Mouse (Mus musculus) MEL (cell line): ENCODE measurements around the gene Rhobtb1. TPM values are rescaled to one million over a fixed set of nuclear protein-coding genes. Genes with fewer than 3 reads are reported as not detected.

ENCODE experiments used
- DNase-seq: peaks from one replicate; pipeline ENCODE4 v3.0.0; 2011; ENCODE audit warnings: low read depth, low spot score
- H3K27ac ChIP-seq: 2 replicates; pipeline ENCODE4 v1.5.1; 2012; ENCODE audit warnings: low read depth, mild to moderate bottlenecking, control low read depth, low read length, moderate library complexity; ENCODE audit not compliant: control insufficient read depth
- H3K27me3 ChIP-seq, 2 experiments: fragments of 150-350 bp in 1 of 2; sonication (generic) in 1 of 2; 2 replicates each; pipeline ENCODE4 v1.6.1; 2012; ENCODE audit warnings: low read length in 2 of 2, mild to moderate bottlenecking in 2 of 2, improper control_type of control experiment in 1 of 2, moderate library complexity in 1 of 2; ENCODE audit not compliant: insufficient read depth in 2 of 2, control insufficient read depth in 1 of 2
- H3K36me3 ChIP-seq, 2 experiments: 2 replicates each; pipeline ENCODE4 v1.6.1; 2012 to 2014; ENCODE audit warnings: low read length in 2 of 2, improper control_type of control experiment in 1 of 2, inconsistent platforms in 1 of 2, mild to moderate bottlenecking in 1 of 2; ENCODE audit not compliant: insufficient read depth in 2 of 2, control insufficient read depth in 1 of 2
- H3K4me1 ChIP-seq, 2 experiments: fragments of 150-350 bp in 1 of 2; sonication (generic) in 1 of 2; 2 replicates each; pipeline ENCODE4 v1.6.1; 2012; ENCODE audit warnings: low read length in 2 of 2, improper control_type of control experiment in 1 of 2, mild to moderate bottlenecking in 1 of 2; ENCODE audit not compliant: insufficient read depth in 2 of 2, control insufficient read depth in 1 of 2
- H3K4me3 ChIP-seq, 2 experiments: fragments of 150-350 bp in 1 of 2; sonication (generic) in 1 of 2; 2 replicates each; pipeline ENCODE4 v1.5.1; 2012; ENCODE audit warnings: low read depth in 2 of 2, low read length in 2 of 2, mild to moderate bottlenecking in 2 of 2, moderate library complexity in 2 of 2, control low read depth in 1 of 2, improper control_type of control experiment in 1 of 2; ENCODE audit not compliant: control insufficient read depth in 1 of 2, insufficient read depth in 1 of 2
- H3K79me2 ChIP-seq: 2 replicates; pipeline ENCODE4 v1.6.1; 2012; ENCODE audit warnings: mild to moderate bottlenecking, low read length, moderate library complexity; ENCODE audit not compliant: control insufficient read depth, poor library complexity, insufficient read depth
- H3K9ac ChIP-seq: 2 replicates; pipeline ENCODE4 v1.6.1; 2012; ENCODE audit warnings: low read depth, mild to moderate bottlenecking, control low read depth, low read length, moderate library complexity; ENCODE audit not compliant: control insufficient read depth, poor library complexity, severe bottlenecking
- H3K9me3 ChIP-seq: fragments of 150-350 bp; sonication (generic); replicated peaks from 2 replicates; pipeline ENCODE4 v1.6.1; 2012; ENCODE audit warnings: mild to moderate bottlenecking, low read length, improper control_type of control experiment, moderate library complexity; ENCODE audit not compliant: insufficient read depth
- BHLHE40 ChIP-seq: IDR thresholded peaks from 2 replicates; pipeline ENCODE4 v1.6.1; 2012; ENCODE audit warnings: low read depth, mild to moderate bottlenecking, inconsistent platforms, low read length, improper control_type of control experiment, borderline replicate concordance
- CHD1 ChIP-seq: IDR thresholded peaks from 2 replicates; pipeline ENCODE4 v1.6.1; 2012; ENCODE audit warnings: low read depth, mild to moderate bottlenecking, inconsistent platforms, low read length, improper control_type of control experiment
- E2F4 ChIP-seq: IDR thresholded peaks from 2 replicates; pipeline ENCODE4 v1.6.1; 2011; ENCODE audit warnings: low read depth, low read length, improper control_type of control experiment, borderline replicate concordance
- ELF1 ChIP-seq: IDR thresholded peaks from 2 replicates; pipeline ENCODE4 v1.6.1; 2014; ENCODE audit warnings: low read depth, mild to moderate bottlenecking, inconsistent platforms, low read length, improper control_type of control experiment, moderate library complexity
- GABPA ChIP-seq: IDR thresholded peaks from 2 replicates; pipeline ENCODE4 v1.6.1; 2012; ENCODE audit warnings: low read depth, mild to moderate bottlenecking, inconsistent platforms, low read length, improper control_type of control experiment, moderate library complexity
- GATA1 ChIP-seq: IDR thresholded peaks from 2 replicates; pipeline ENCODE4 v1.6.1; 2011; ENCODE audit warnings: low read depth, low read length, improper control_type of control experiment
- HCFC1 ChIP-seq: IDR thresholded peaks from 2 replicates; pipeline ENCODE4 v1.6.1; 2012; ENCODE audit warnings: low read depth, mild to moderate bottlenecking, inconsistent platforms, low read length, improper control_type of control experiment, moderate library complexity
- MAX ChIP-seq: IDR thresholded peaks from 2 replicates; pipeline ENCODE4 v1.6.1; 2011; ENCODE audit warnings: low read length, improper control_type of control experiment
- POLR2A ChIP-seq, 2 experiments: IDR thresholded peaks; 2 replicates each; pipeline ENCODE4 v1.6.1; 2011 to 2012; ENCODE audit warnings: low read length in 2 of 2, mild to moderate bottlenecking in 2 of 2, control low read depth in 1 of 2, improper control_type of control experiment in 1 of 2, low read depth in 1 of 2, moderate library complexity in 1 of 2; ENCODE audit not compliant: control insufficient read depth in 1 of 2, insufficient read depth in 1 of 2, poor library complexity in 1 of 2
- POLR2AphosphoS2 ChIP-seq: IDR thresholded peaks from 2 replicates; pipeline ENCODE4 v1.6.1; 2011; ENCODE audit warnings: low read length, improper control_type of control experiment
- RAD21 ChIP-seq: IDR thresholded peaks from 2 replicates; pipeline ENCODE4 v1.6.1; 2011; ENCODE audit warnings: mild to moderate bottlenecking, low read depth, low read length, improper control_type of control experiment
- SIN3A ChIP-seq: IDR thresholded peaks from 2 replicates; pipeline ENCODE4 v1.6.1; 2012; ENCODE audit warnings: low read length, improper control_type of control experiment, inconsistent platforms
- SMC3 ChIP-seq: IDR thresholded peaks from 2 replicates; pipeline ENCODE4 v1.6.1; 2011; ENCODE audit warnings: low read depth, low read length, improper control_type of control experiment
- UBTF ChIP-seq: IDR thresholded peaks from 2 replicates; pipeline ENCODE4 v1.6.1; 2012; ENCODE audit warnings: low read depth, mild to moderate bottlenecking, inconsistent platforms, low read length, improper control_type of control experiment, moderate library complexity, borderline replicate concordance; ENCODE audit not compliant: insufficient read depth
- USF1 ChIP-seq: IDR thresholded peaks from 2 replicates; pipeline ENCODE4 v1.6.1; 2014; ENCODE audit warnings: low read depth, mild to moderate bottlenecking, inconsistent platforms, low read length, improper control_type of control experiment, moderate library complexity
- ZMIZ1 ChIP-seq: IDR thresholded peaks from 2 replicates; pipeline ENCODE4 v1.6.1; 2012; ENCODE audit warnings: low read depth, mild to moderate bottlenecking, inconsistent platforms, low read length, improper control_type of control experiment, moderate library complexity
- ZNF384 ChIP-seq: IDR thresholded peaks from 2 replicates; pipeline ENCODE4 v1.6.1; 2012; ENCODE audit warnings: low read depth, mild to moderate bottlenecking, inconsistent platforms, low read length, improper control_type of control experiment
- polyA plus RNA-seq, 2 experiments: library from polyadenylated mRNA; stranded (reverse) in 1 of 2; unstranded in 1 of 2; fragments of >175 nt in 1 of 2; fragments of >200 nt in 1 of 2; gene quantifications; 2 replicates each; pipeline versions ENCODE4 v1.2.1 to v1.2.4; 2012; ENCODE audit warnings: low replicate concordance in 2 of 2, low read depth in 1 of 2; ENCODE audit not compliant: insufficient read length in 2 of 2, insufficient read depth in 1 of 2, missing spikeins in 1 of 2
- total RNA-seq: library from RNA; depleted of rRNA; stranded (reverse); fragments of 300-350 nt; gene quantifications from 2 replicates; pipeline ENCODE4 v1.2.3, GENCODE M21; 2012

The Rhobtb1 gene
- total and polyA plus RNA-seq, 3 experiments = not detected

GRCm38 (mm10) chr10:69219289-69219626, 68.0 kb downstream of the Rhobtb1 start:
- H3K79me2 ChIP-seq = no peaks in the 10 kb centered on the region
- no peak overlapping the region for H3K9ac ChIP-seq
- H3K27me3 ChIP-seq = no peaks in the 10 kb centered on the region
- H3K4me1 ChIP-seq = no peaks in the 10 kb centered on the region
- H3K36me3 ChIP-seq = no peaks in the 10 kb centered on the region
- DNase-seq = no peak
- no peaks in the 10 kb centered on the region for H3K9me3 ChIP-seq
- H3K4me3 ChIP-seq = no peak overlapping the region
- no peak for TF ChIP-seq SIN3A
- no peak for TF ChIP-seq E2F4
- TF ChIP-seq SMC3 = no peak
- no peak for TF ChIP-seq POLR2A (IDR thresholded peaks at IDR 0.05; ENCODE audit: control insufficient read depth in 1 of 2, insufficient read depth in 1 of 2, low read depth in 1 of 2, low read length in 2 of 2, poor library complexity in 1 of 2)
- TF ChIP-seq RAD21 = no peak
- TF ChIP-seq UBTF = no peak
- TF ChIP-seq ELF1 = no peak
- no peak for TF ChIP-seq MAX
- no peak for TF ChIP-seq GATA1
- TF ChIP-seq HCFC1 = no peak
- no peak for TF ChIP-seq CHD1
- TF ChIP-seq POLR2AphosphoS2 = no peak
- TF ChIP-seq BHLHE40 = no peak
- no peak overlapping the region for H3K27ac ChIP-seq

GRCm38 (mm10) chr10:69220296-69220695, 69.1 kb downstream of the Rhobtb1 start:
- Histone ChIP-seq H3K79me2 (no peaks in the 10 kb centered on the region), H3K4me3 (no peak overlapping the region), H3K36me3 (no peaks in the 10 kb centered on the region), H3K9ac (no peak overlapping the region), H3K27me3 (no peaks in the 10 kb centered on the region), H3K9me3 (no peaks in the 10 kb centered on the region), H3K27ac (no peak overlapping the region), H3K4me1 (no peaks in the 10 kb centered on the region)
- no peak for DNase-seq
- TF ChIP-seq BHLHE40 (no peak), ZMIZ1 (no peak), USF1 (no peak)

GRCm38 (mm10) chr10:69221148-69221547, 69.9 kb downstream of the Rhobtb1 start:
- H3K27ac ChIP-seq = no peak overlapping the region
- no peaks in the 10 kb centered on the region for H3K9me3 ChIP-seq
- no peaks in the 10 kb centered on the region for H3K4me1 ChIP-seq
- no peaks in the 10 kb centered on the region for H3K79me2 ChIP-seq
- H3K4me3 ChIP-seq = no peak overlapping the region
- no peaks in the 10 kb centered on the region for H3K36me3 ChIP-seq
- TF ChIP-seq POLR2A (IDR thresholded peaks at IDR 0.05; ENCODE audit: control insufficient read depth in 1 of 2, insufficient read depth in 1 of 2, low read depth in 1 of 2, low read length in 2 of 2, poor library complexity in 1 of 2) (no peak), GABPA (no peak), SIN3A (no peak), ZNF384 (no peak)
- no peaks in the 10 kb centered on the region for H3K27me3 ChIP-seq
- H3K9ac ChIP-seq = no peak overlapping the region
- no peak for DNase-seq
